Comparison of ENCODE assay signal across 26 mouse cellular contexts in the genomic region with DNA sequence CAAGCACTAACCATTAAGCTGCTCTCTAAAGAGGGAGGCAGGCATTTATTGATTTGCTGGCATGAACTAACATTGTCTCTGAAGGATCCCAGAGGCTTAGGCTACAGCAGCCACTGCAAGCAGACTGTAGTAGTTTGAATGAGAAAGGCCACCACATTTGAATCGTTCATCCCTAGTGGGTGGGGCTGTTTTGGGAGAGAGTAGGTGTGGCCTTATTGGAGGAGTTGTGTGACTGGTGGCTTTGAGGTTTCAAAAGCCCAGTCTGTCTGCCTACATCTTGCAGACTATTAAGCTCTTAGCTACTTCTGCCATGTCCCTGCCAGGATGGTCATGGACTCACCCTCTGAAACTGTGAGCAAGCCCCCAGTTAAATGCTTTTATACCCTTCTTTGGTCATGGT. TPM values are rescaled to one million over a fixed set of nuclear protein-coding genes. Genes with fewer than 3 reads are reported as not detected.
A peak's percentile ranks its signal among the peaks of the same experiment; 100 is the strongest.
DNase-seq lines count a peak whose midpoint lies in the region; ATAC-seq lines count a peak whose summit lies in the region.
"Had no signal": no experiment of that assay in that cellular context is flagged by ENCODE, and none has a peak within 500 bp of the region (broad histone marks: within the 10 kb centered on the region; RNA-seq: fewer than 3 reads in every experiment).

No protein-coding gene starts in this region.

- H3K9me3 ChIP-seq in liver, embryonic 15.5 days (replicated peaks): no peaks in the 10 kb centered on the region
- no peaks in the 10 kb centered on the region for H3K9me3 ChIP-seq in midbrain, embryonic 14.5 days (ENCODE audit: control insufficient read depth, low read length)
- H3K9me3 ChIP-seq: embryonic facial prominence, embryonic 10.5 days; heart, embryonic 15.5 days; hindbrain, embryonic 15.5 days; limb, embryonic 15.5 days; midbrain, embryonic 12.5 days had no signal

- DNase-seq in ES-CJ7 (ENCODE audit: low read depth, low spot score) (peak; percentile 89), R1 (ENCODE audit: low read depth, low spot score) (peak; percentile 92), liver (peak; percentile 41)
- DNase-seq in adrenal gland, adult 8-10 months: no peak
- DNase-seq in layer of hippocampus, adult 8-10 months (ENCODE audit: low spot score in 2 of 2): no peak
- no peak for DNase-seq in midbrain, embryonic 14.5 days
- DNase-seq: adrenal gland, postnatal 25 days; cerebellum, adult 9-10 months; gastrocnemius, postnatal 36 days; heart, postnatal 4 days; kidney, adult 8-10 months; kidney, postnatal 14 days; left cerebral cortex, postnatal 4 days; right cerebral cortex, postnatal 14 days; thymus, adult 2 months; thymus, postnatal 4 days had no signal

- WGBS in liver, embryonic 15.5 days (ENCODE audit: insufficient replicate concordance): 3% methylated on average over 1 of the region's 1 CpGs
- 27% methylated on average over 1 of the region's 1 CpGs for WGBS in midbrain, embryonic 14.5 days

- peak; percentile 28 for ATAC-seq in liver, embryonic 15.5 days (ENCODE audit: insufficient read depth)
- ATAC-seq in midbrain, embryonic 14.5 days (ENCODE audit: low FRiP score, low TSS enrichment): no peak; the same call in 1 of the 2 replicates
- ATAC-seq: activated CD4-positive, CD25-positive, alpha-beta regulatory T cell, adult 4 months; lung, postnatal 0 days had no signal

- no peaks in the 10 kb centered on the region for H3K36me3 ChIP-seq in liver, embryonic 15.5 days (replicated peaks)
- no peaks in the 10 kb centered on the region for H3K36me3 ChIP-seq in midbrain, embryonic 14.5 days (ENCODE audit: control insufficient read depth, insufficient read depth, low read length)
- H3K36me3 ChIP-seq: embryonic facial prominence, embryonic 10.5 days; heart, embryonic 15.5 days; hindbrain, embryonic 15.5 days; limb, embryonic 15.5 days; midbrain, embryonic 12.5 days had no signal

- peaks cover 39% of the 10 kb centered on the region for H3K4me1 ChIP-seq in liver, embryonic 15.5 days (replicated peaks)
- H3K4me1 ChIP-seq in midbrain, embryonic 14.5 days (ENCODE audit: control insufficient read depth, insufficient read depth, low read length): peaks cover 4% of the 10 kb centered on the region; the same call in 1 of the 2 replicates
- H3K4me1 ChIP-seq: embryonic facial prominence, embryonic 10.5 days; hindbrain, embryonic 15.5 days; limb, embryonic 15.5 days had no signal

- no peak overlapping the region for H3K27ac ChIP-seq in liver, embryonic 15.5 days (replicated peaks)
- no peak overlapping the region for H3K27ac ChIP-seq in midbrain, embryonic 14.5 days (replicated peaks; ENCODE audit: low read depth, low read length)
- H3K27ac ChIP-seq: embryonic facial prominence, embryonic 10.5 days; heart, embryonic 15.5 days; hindbrain, embryonic 15.5 days; limb, embryonic 15.5 days; macrophage; midbrain, embryonic 12.5 days; stomach, postnatal 0 days had no signal

- H3K27me3 ChIP-seq in liver, embryonic 15.5 days: no peaks in the 10 kb centered on the region
- H3K27me3 ChIP-seq in midbrain, embryonic 14.5 days (ENCODE audit: control insufficient read depth, insufficient read depth, low read length): no peaks in the 10 kb centered on the region
- H3K27me3 ChIP-seq: heart, embryonic 15.5 days; hindbrain, embryonic 15.5 days; limb, embryonic 15.5 days; midbrain, embryonic 12.5 days had no signal

- no peak overlapping the region for H3K4me2 ChIP-seq in liver, embryonic 15.5 days
- no peak overlapping the region for H3K4me2 ChIP-seq in midbrain, embryonic 14.5 days (ENCODE audit: low read length)
- H3K4me2 ChIP-seq: heart, embryonic 15.5 days; hindbrain, embryonic 15.5 days; limb, embryonic 15.5 days; midbrain, embryonic 12.5 days had no signal

- H3K9ac ChIP-seq in liver, embryonic 15.5 days: no peak overlapping the region
- H3K9ac ChIP-seq in midbrain, embryonic 14.5 days (replicated peaks; ENCODE audit: low read length): no peak overlapping the region
- H3K9ac ChIP-seq: heart, embryonic 15.5 days; hindbrain, embryonic 15.5 days; limb, embryonic 15.5 days; midbrain, embryonic 12.5 days had no signal

- no peak overlapping the region for H3K4me3 ChIP-seq in liver, embryonic 15.5 days (replicated peaks)
- H3K4me3 ChIP-seq in midbrain, embryonic 14.5 days (replicated peaks; ENCODE audit: low read depth, low read length): no peak overlapping the region
- H3K4me3 ChIP-seq: embryonic facial prominence, embryonic 10.5 days; heart, embryonic 15.5 days; hindbrain, embryonic 15.5 days; limb, embryonic 15.5 days; midbrain, embryonic 12.5 days had no signal

RNA-seq across cellular contexts. Expression of a gene that starts 15.1 kb away (rescaled TPM):
- 3.5 and 6.6 TPM in 2 replicates for polyA plus RNA-seq in liver, embryonic 15.5 days (2015; fragmentation: Nextera tagmentation; extraction: Ambion mirVana)
- total RNA-seq in adrenal gland, adult 8-10 months (2022): 10 to 100 TPM; 17.8 to 27.6 (median 24.6) TPM
- total RNA-seq in layer of hippocampus, adult 8-10 months (2022): 10 to 100 TPM; 22.5 to 30.0 (median 27.4) TPM
- polyA plus RNA-seq in midbrain, embryonic 14.5 days (2014; fragmentation: Nextera tagmentation; extraction: Ambion mirVana): 14.6 and 14.9 TPM in 2 replicates

Comparison
In these comparisons a context has a peak if more than half of its experiments do, and no peak if none do; other contexts are left out.
1. DNase-seq: peak in ES-CJ7 (single experiment), R1 (single experiment) and liver (single experiment); none in adrenal gland, adult 8-10 months (single experiment), layer of hippocampus, adult 8-10 months (0 of 2) and midbrain, embryonic 14.5 days (single experiment).